Mouse (Mus musculus) spleen, adult 2 months (tissue): ENCODE results near the gene Wipf1.

Experiments
- CTCF ChIP-seq: fragments of 200-500 bp; IDR thresholded peaks from 2 replicates; pipeline ENCODE4 v1.5.1; 2011; ENCODE audit warnings: mild to moderate bottlenecking, inconsistent platforms; ENCODE audit not compliant: insufficient read depth, insufficient read length, insufficient replicate concordance; ENCODE audit errors: extremely low read depth
- POLR2A ChIP-seq: fragments of 200-500 bp; IDR thresholded peaks from 2 replicates; pipeline ENCODE4 v1.6.1; 2011; ENCODE audit warnings: low read depth, low read length, inconsistent platforms

GRCm38 (mm10) chr2:73392772-73393171, 136.8 kb downstream of the Wipf1 start:
- TF ChIP-seq CTCF, result no peak
- TF ChIP-seq POLR2A, result no peak
